Mouse (Mus musculus): ENCODE data around the gene Dnase1l1. TPM values are rescaled to one million over a fixed set of nuclear protein-coding genes. Genes with fewer than 3 reads are reported as not detected.

Dnase1l1 gene
- polyA plus RNA-seq, 1 experiment from 2014 or later = 12.0 TPM

DNA sequence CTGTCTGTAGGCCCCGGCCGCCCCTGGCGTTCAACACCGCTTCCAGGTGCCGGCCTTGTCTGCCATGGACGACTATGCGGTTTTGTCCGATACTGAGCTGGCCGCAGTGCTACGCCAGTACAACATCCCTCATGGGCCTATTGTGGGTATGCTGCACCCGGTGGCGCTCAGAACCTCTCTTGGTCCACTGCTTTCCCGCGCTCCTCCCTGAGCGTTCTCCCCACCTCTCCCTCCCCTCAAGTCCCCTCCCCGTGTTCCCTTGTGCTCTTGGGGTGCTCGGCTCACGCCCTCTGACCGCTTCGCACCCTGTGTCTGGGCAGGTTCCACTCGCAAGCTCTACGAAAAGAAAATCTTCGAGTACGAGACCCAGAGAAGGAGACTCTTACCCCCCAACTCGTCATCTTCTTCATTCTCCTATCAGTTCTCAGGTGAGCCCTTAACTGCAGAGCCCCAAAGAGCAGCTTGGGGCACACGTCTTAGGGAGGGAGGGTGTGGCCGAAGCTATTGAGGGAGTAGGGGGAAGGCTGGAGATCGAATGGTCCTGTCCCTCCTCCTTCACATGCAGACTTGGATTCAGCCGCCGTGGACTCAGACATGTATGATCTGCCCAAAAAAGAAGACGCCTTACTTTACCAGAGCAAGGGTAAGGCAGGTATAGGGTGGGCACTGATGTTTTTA lies 27.1 kb downstream of the Dnase1l1 start:
- ATAC-seq (ENCODE audit: low FRiP score, low read depth) = peak; percentile 63
- 15% methylated on average over 31 of the region's 31 CpGs for WGBS
- no peaks in the 10 kb centered on the region for H3K27me3 ChIP-seq
- H3K4me1 ChIP-seq = peaks cover 5% of the 10 kb centered on the region; the same call in 1 of the 2 replicates
- H3K36me3 ChIP-seq = peaks cover 23% of the 10 kb centered on the region
- peak overlapping the region; percentile 90 for H3K27ac ChIP-seq
- H3K4me3 ChIP-seq = peak overlapping the region; percentile 59
- no peaks in the 10 kb centered on the region for H3K9me3 ChIP-seq
- H3K9ac ChIP-seq = peak overlapping the region; percentile 81
- H3K4me2 ChIP-seq (replicated peaks) = peak overlapping the region; percentile 73

- no peaks in the 10 kb centered on the region for H3K27me3 ChIP-seq
- peak; percentile 97 for ATAC-seq (ENCODE audit: low FRiP score, low read depth)
- peak within 1 kb of the TSS; percentile 90 for H3K27ac ChIP-seq
- H3K4me1 ChIP-seq = peaks cover 5% of the 10 kb centered on the region; the same call in 1 of the 2 replicates
- peak within 1 kb of the TSS; percentile 73 for H3K4me2 ChIP-seq (replicated peaks)
- H3K9ac ChIP-seq = peak within 1 kb of the TSS; percentile 81
- peak within 1 kb of the TSS; percentile 59 for H3K4me3 ChIP-seq
- 17% methylated on average over 39 of the region's 39 CpGs for WGBS
- peaks cover 23% of the 10 kb centered on the region for H3K36me3 ChIP-seq
- H3K9me3 ChIP-seq = no peaks in the 10 kb centered on the region
These were observed 27.8 kb downstream of the Dnase1l1 start, which contains the start of gene Emd for GRCm38 (mm10) chrX:74254153-74254887. Emd (plus strand) TSS chrX:74254687.

- Histone ChIP-seq H3K27me3 (no peaks in the 10 kb centered on the region), H3K9me3 (no peaks in the 10 kb centered on the region), H3K36me3 (no peaks in the 10 kb centered on the region), H3K9ac (peak within 1 kb of the TSS; percentile 67), H3K4me3 (peak within 1 kb of the TSS; percentile 43), H3K27ac (peak within 1 kb of the TSS; percentile 73), H3K4me1 (0 out of 2 replicates have a peak, but pooled peaks cover 4% of the 10 kb centered on the region), H3K4me2 (replicated peaks) (peak within 1 kb of the TSS; percentile 64)
- ATAC-seq (ENCODE audit: low FRiP score, low read depth) = no peak
- 17% methylated on average over 37 of the region's 38 CpGs for WGBS
These were observed 32.5 kb downstream of the Dnase1l1 start, which contains the start of gene Flna for GRCm38 (mm10) chrX:74249615-74250014. Flna (minus strand) TSS chrX:74249820.

DNA sequence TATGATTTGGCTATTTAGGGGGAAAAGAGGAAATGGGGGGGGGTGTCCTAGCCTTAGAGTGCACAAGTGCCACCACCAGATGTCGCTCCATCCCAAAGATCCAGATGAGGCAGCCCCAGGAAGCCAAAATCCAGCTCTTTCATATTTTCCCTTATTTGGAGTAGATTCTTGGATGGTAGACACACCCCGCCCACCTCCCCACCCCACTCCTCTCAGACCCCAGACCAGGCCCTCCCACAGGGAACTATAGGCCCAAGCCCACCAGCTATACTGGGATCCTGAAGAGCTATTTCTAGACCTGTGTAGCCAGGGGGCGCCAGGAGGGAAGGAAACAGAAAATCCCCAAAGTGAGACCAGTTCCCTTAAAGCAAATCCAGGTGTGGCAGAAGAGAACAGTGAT lies 33.5 kb downstream of the Dnase1l1 start:
- Histone ChIP-seq H3K9ac (no peak overlapping the region), H3K4me2 (replicated peaks) (peak overlapping the region; percentile 64), H3K27me3 (no peaks in the 10 kb centered on the region), H3K4me1 (peaks cover 8% of the 10 kb centered on the region), H3K27ac (peak overlapping the region; percentile 73), H3K9me3 (no peaks in the 10 kb centered on the region), H3K4me3 (peak overlapping the region; percentile 43; the same call in 1 of the 2 replicates), H3K36me3 (no peaks in the 10 kb centered on the region)
- WGBS = 10% methylated on average over 3 of the region's 3 CpGs
- ATAC-seq (ENCODE audit: low FRiP score, low read depth) = peak; percentile 48

- H3K9ac ChIP-seq = peak overlapping the region; percentile 64
- H3K4me2 ChIP-seq (replicated peaks) = peak overlapping the region; percentile 61
- WGBS = 12% methylated on average over 14 of the region's 15 CpGs
- H3K27me3 ChIP-seq = no peaks in the 10 kb centered on the region
- H3K9me3 ChIP-seq = no peaks in the 10 kb centered on the region
- H3K4me1 ChIP-seq = peaks cover 18% of the 10 kb centered on the region
- H3K4me3 ChIP-seq = peak overlapping the region; percentile 60
- H3K36me3 ChIP-seq = peaks cover 15% of the 10 kb centered on the region
- H3K27ac ChIP-seq = peak overlapping the region; percentile 87
- ATAC-seq (ENCODE audit: low FRiP score, low read depth) = peak; percentile 17; the same call in 1 of the 2 replicates
These were observed 35.4 kb downstream of the Dnase1l1 start for GRCm38 (mm10) chrX:74246693-74247092.

- WGBS = 19% methylated on average over 32 of the region's 38 CpGs
- peaks cover 19% of the 10 kb centered on the region for H3K36me3 ChIP-seq
- peaks cover 18% of the 10 kb centered on the region for H3K4me1 ChIP-seq
- H3K27ac ChIP-seq = peak overlapping the region; percentile 89
- peak; percentile 90 for ATAC-seq (ENCODE audit: low FRiP score, low read depth)
- peak overlapping the region; percentile 60 for H3K4me3 ChIP-seq
- H3K9ac ChIP-seq = peak overlapping the region; percentile 81
- H3K9me3 ChIP-seq = no peaks in the 10 kb centered on the region
- H3K27me3 ChIP-seq = no peaks in the 10 kb centered on the region
- peak overlapping the region; percentile 70 for H3K4me2 ChIP-seq (replicated peaks)
These were observed 35.9 kb downstream of the Dnase1l1 start for GRCm38 (mm10) chrX:74246213-74246681.

DNA sequence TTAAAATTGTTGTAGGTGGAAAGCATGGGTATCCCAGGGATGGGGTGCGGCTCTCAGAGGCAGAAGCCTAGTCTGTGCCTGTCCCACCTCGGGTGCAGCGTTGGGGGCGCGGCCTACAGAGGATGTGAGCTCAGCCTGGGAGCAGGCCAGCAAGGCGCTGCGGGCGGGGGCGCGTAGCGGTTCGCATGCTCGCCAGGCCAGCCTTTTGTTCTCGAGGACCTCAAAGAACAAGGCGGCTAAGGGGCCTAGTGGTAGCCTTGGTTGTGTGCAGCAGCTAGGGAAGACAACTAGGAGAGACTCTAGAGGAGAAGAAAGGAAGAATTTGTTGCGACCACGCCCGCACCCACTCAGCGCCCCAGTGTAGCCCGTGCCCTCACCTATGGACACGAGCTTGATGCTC lies 36.5 kb downstream of the Dnase1l1 start:
- H3K4me1 ChIP-seq = peaks cover 18% of the 10 kb centered on the region
- no peaks in the 10 kb centered on the region for H3K27me3 ChIP-seq
- H3K4me2 ChIP-seq (replicated peaks) = peak overlapping the region; percentile 70
- H3K36me3 ChIP-seq = peaks cover 25% of the 10 kb centered on the region
- peak; percentile 20; the same call in 1 of the 2 replicates for ATAC-seq (ENCODE audit: low FRiP score, low read depth)
- peak overlapping the region; percentile 60 for H3K4me3 ChIP-seq
- H3K9me3 ChIP-seq = no peaks in the 10 kb centered on the region
- WGBS = 18% methylated on average over 21 of the region's 21 CpGs
- peak overlapping the region; percentile 81 for H3K9ac ChIP-seq
- H3K27ac ChIP-seq = peak overlapping the region; percentile 89

- Histone ChIP-seq H3K36me3 (peaks cover 30% of the 10 kb centered on the region), H3K4me2 (replicated peaks) (peak overlapping the region; percentile 70), H3K27me3 (no peaks in the 10 kb centered on the region), H3K4me1 (peaks cover 18% of the 10 kb centered on the region), H3K27ac (peak overlapping the region; percentile 89), H3K4me3 (peak overlapping the region; percentile 60), H3K9me3 (no peaks in the 10 kb centered on the region), H3K9ac (peak overlapping the region; percentile 81)
- 43% methylated on average over 1 of the region's 1 CpGs for WGBS
- no peak for ATAC-seq (ENCODE audit: low FRiP score, low read depth)
These were observed 37.0 kb downstream of the Dnase1l1 start for GRCm38 (mm10) chrX:74245107-74245506.

- peaks cover 35% of the 10 kb centered on the region for H3K36me3 ChIP-seq
- peak overlapping the region; percentile 89; the same call in 1 of the 2 replicates for H3K27ac ChIP-seq
- H3K4me1 ChIP-seq = peaks cover 18% of the 10 kb centered on the region
- 27% methylated on average over 3 of the region's 3 CpGs for WGBS
- peak; percentile 66 for ATAC-seq (ENCODE audit: low FRiP score, low read depth)
- H3K4me3 ChIP-seq = peak overlapping the region; percentile 60
- no peaks in the 10 kb centered on the region for H3K9me3 ChIP-seq
- peak overlapping the region; percentile 70 for H3K4me2 ChIP-seq (replicated peaks)
- no peaks in the 10 kb centered on the region for H3K27me3 ChIP-seq
- H3K9ac ChIP-seq = peak overlapping the region; percentile 81
These were observed 37.5 kb downstream of the Dnase1l1 start for GRCm38 (mm10) chrX:74244614-74245083.

GRCm38 (mm10) chrX:74243807-74244206 lies 38.3 kb downstream of the Dnase1l1 start:
- Histone ChIP-seq H3K9ac (peak overlapping the region; percentile 81), H3K4me3 (peak overlapping the region; percentile 60), H3K36me3 (peaks cover 43% of the 10 kb centered on the region), H3K4me2 (replicated peaks) (peak overlapping the region; percentile 70), H3K4me1 (peaks cover 14% of the 10 kb centered on the region), H3K9me3 (no peaks in the 10 kb centered on the region), H3K27ac (no peak overlapping the region), H3K27me3 (no peaks in the 10 kb centered on the region)
- ATAC-seq (ENCODE audit: low FRiP score, low read depth) = no peak
- 59% methylated on average over 3 of the region's 3 CpGs for WGBS

GRCm38 (mm10) chrX:74243396-74243795 lies 38.7 kb downstream of the Dnase1l1 start:
- Histone ChIP-seq H3K9ac (peak overlapping the region; percentile 81; the same call in 1 of the 2 replicates), H3K27me3 (no peaks in the 10 kb centered on the region), H3K4me3 (peak overlapping the region; percentile 60), H3K27ac (no peak overlapping the region), H3K4me1 (peaks cover 14% of the 10 kb centered on the region), H3K36me3 (peaks cover 48% of the 10 kb centered on the region), H3K4me2 (replicated peaks) (peak overlapping the region; percentile 70), H3K9me3 (no peaks in the 10 kb centered on the region)
- no peak for ATAC-seq (ENCODE audit: low FRiP score, low read depth)
- 76% methylated on average over 2 of the region's 2 CpGs for WGBS

- Histone ChIP-seq H3K4me3 (no peak overlapping the region), H3K9ac (no peak overlapping the region), H3K27me3 (no peaks in the 10 kb centered on the region), H3K4me1 (peaks cover 14% of the 10 kb centered on the region), H3K27ac (no peak overlapping the region), H3K9me3 (no peaks in the 10 kb centered on the region), H3K36me3 (peaks cover 74% of the 10 kb centered on the region), H3K4me2 (replicated peaks) (no peak overlapping the region)
- ATAC-seq (ENCODE audit: low FRiP score, low read depth) = no peak
- 96% methylated on average over 4 of the region's 4 CpGs for WGBS
These were observed 41.8 kb downstream of the Dnase1l1 start for GRCm38 (mm10) chrX:74240332-74240731.
